Mouse (Mus musculus) heart, postnatal 10 days (tissue): ENCODE data around the gene Nxpe5. TPM values are rescaled to one million over a fixed set of nuclear protein-coding genes. Genes with fewer than 3 reads are reported as not detected.

ENCODE experiments used
- DNase-seq, 2 experiments: peaks; one replicate each; pipeline ENCODE4 v3.0.0; 2021
- intact Hi-C: fragments of 180-260 bp; cut with DNase I; formaldehyde crosslinking; loops from one replicate; pipeline ENCODE4 v1.15.1; 2025
- total RNA-seq, 2 experiments: library from RNA; stranded (reverse); gene quantifications; 2 replicates each; pipeline ENCODE4 v1.2.3; 2021

Gene Nxpe5
- total RNA-seq, 2 experiments from 2014 or later: 0.57 TPM

GRCm38 (mm10) chr5:138272409-138272923 is 46.8 kb downstream of the Nxpe5 start, which contains the start of gene Gal3st4:
Gene Gal3st4, minus strand, starts transcription at chr5:138272840.
- peak; percentile 50 to 66 for DNase-seq
- intact Hi-C loops: no loop called here

- no peak for DNase-seq
- intact Hi-C loops: no loop called here
Measured at GRCm38 (mm10) chr5:138274186-138274585, 48.5 kb downstream of the Nxpe5 start.

GRCm38 (mm10) chr5:138275216-138276050 is 49.7 kb downstream of the Nxpe5 start:
- DNase-seq: no peak
- intact Hi-C loops: loop anchor here (5.0 kb wide), 1 partner anchor 167 kb away; the partner anchor contains the start of gene Zfp157

- intact Hi-C loops: loop anchor here (5.0 kb wide), 1 partner anchor 164 kb away; the partner anchor contains the start of gene Zfp157
- DNase-seq: no peak
Measured at GRCm38 (mm10) chr5:138277994-138278393, 52.3 kb downstream of the Nxpe5 start.

GRCm38 (mm10) chr5:138279585-138280424 is 54.1 kb downstream of the Nxpe5 start, which contains the start of the genes Gm43720, Gpc2 and Stag3:
Gene Gm43720, minus strand, starts transcription at chr5:138279958.
Gene Gpc2, minus strand, starts transcription at chr5:138280005.
Gene Stag3, plus strand, starts transcription at chr5:138280240.
- peak; percentile 85 to 88 for DNase-seq
- intact Hi-C loops: loop anchor here (5.0 kb wide), 1 partner anchor 162 kb away; the partner anchor contains the start of gene Zfp157

- intact Hi-C loops: no loop called here
- no peak for DNase-seq
Measured at GRCm38 (mm10) chr5:138280425-138280768, 54.7 kb downstream of the Nxpe5 start.

- intact Hi-C loops: no loop called here
- DNase-seq: no peak
Measured at GRCm38 (mm10) chr5:138280829-138281228, 55.1 kb downstream of the Nxpe5 start.

GRCm38 (mm10) chr5:138281798-138282197 is 56.1 kb downstream of the Nxpe5 start:
- intact Hi-C loops: no loop called here
- no peak for DNase-seq

- intact Hi-C loops: no loop called here
- DNase-seq: no peak
Measured at GRCm38 (mm10) chr5:138283540-138283939, 57.8 kb downstream of the Nxpe5 start.

- no peak for DNase-seq
- intact Hi-C loops: no loop called here
Measured at GRCm38 (mm10) chr5:138287861-138288260, 62.2 kb downstream of the Nxpe5 start.

GRCm38 (mm10) chr5:138291638-138292037 is 65.9 kb downstream of the Nxpe5 start:
- no peak for DNase-seq
- intact Hi-C loops: no loop called here

- no peak for DNase-seq
- intact Hi-C loops: no loop called here
Measured at GRCm38 (mm10) chr5:138294158-138294557, 68.5 kb downstream of the Nxpe5 start.

- no peak for DNase-seq
- intact Hi-C loops: no loop called here
Measured at GRCm38 (mm10) chr5:138299613-138300012, 73.9 kb downstream of the Nxpe5 start.

Other genes with a start within 250 kb of the Nxpe5 start
- gene Azgp1, start 244.4 kb upstream of the Nxpe5 start, total RNA-seq: not detected
- not detected for gene Smok3a, start 204.6 kb upstream of the Nxpe5 start, total RNA-seq
- gene Smok3b, start 204.5 kb upstream of the Nxpe5 start, total RNA-seq: not detected
- gene Smok3c, start 172.7 kb upstream of the Nxpe5 start, total RNA-seq: not detected
- 10 to 100 TPM; 20.8 to 24.4 TPM for gene Zkscan1, start 140.8 kb upstream of the Nxpe5 start, total RNA-seq
- 10 to 100 TPM; 14.5 to 18.2 TPM for gene Zscan21, start 109.0 kb upstream of the Nxpe5 start, total RNA-seq
- 10 to 100 TPM in 1 of 2 experiments, 1 to 10 TPM in 1; 5.6 to 10.1 TPM for gene Zfp113, start 70.2 kb upstream of the Nxpe5 start, total RNA-seq
- 100 to 1,000 TPM; 136 to 145 TPM for gene Cops6, start 64.8 kb upstream of the Nxpe5 start, total RNA-seq
- 10 to 100 TPM; 11.3 to 15.5 TPM for gene Ap4m1, start 53.9 kb upstream of the Nxpe5 start, total RNA-seq
- gene Mcm7, start 53.5 kb upstream of the Nxpe5 start, total RNA-seq: 10 to 100 TPM; 30.0 to 37.2 TPM
- 10 to 100 TPM; 24.4 to 27.6 TPM for gene Taf6, start 38.4 kb upstream of the Nxpe5 start, total RNA-seq
- 10 to 100 TPM in 1 of 2 experiments, 1 to 10 TPM in 1; 9.2 to 10.1 TPM for gene Cnpy4, start 38.4 kb upstream of the Nxpe5 start, total RNA-seq
- gene Mblac1, start 31.6 kb upstream of the Nxpe5 start, total RNA-seq: 1 to 10 TPM; 4.7 to 4.8 TPM
- gene Lamtor4, start 29.6 kb downstream of the Nxpe5 start, total RNA-seq: 10 to 100 TPM; 75.6 to 77.5 TPM
- gene BC037034, start 38.1 kb downstream of the Nxpe5 start, total RNA-seq: 1 to 10 TPM; 5.4 to 6.5 TPM
- gene Gal3st4, start 46.9 kb downstream of the Nxpe5 start, total RNA-seq: under 1 TPM; 0.36 to 0.47 TPM
- not detected for gene Gm43720, start 54.1 kb downstream of the Nxpe5 start, total RNA-seq
- 1 to 10 TPM in 1 of 2 experiments, under 1 TPM in 1; 0.86 to 1.1 TPM for gene Gpc2, start 54.1 kb downstream of the Nxpe5 start, total RNA-seq
- under 1 TPM; 0.17 to 0.22 TPM for gene Stag3, start 54.3 kb downstream of the Nxpe5 start, total RNA-seq
- not detected for gene Pvrig, start 116.1 kb downstream of the Nxpe5 start, total RNA-seq
- 1 to 10 TPM; 7.3 to 8.3 TPM for gene Zfp157, start 215.6 kb downstream of the Nxpe5 start, total RNA-seq